Mouse (Mus musculus) cerebellum, postnatal 14 days (tissue): ENCODE measurements around the gene Mtrr.
A peak's percentile ranks its signal among the peaks of the same experiment; 100 is the strongest.

Source experiments
- DNase-seq, 2 experiments: peaks; one replicate each; pipeline ENCODE4 v3.0.0; 2021; ENCODE audit warnings: mixed read lengths in 2 of 2

Gene Mtrr

GRCm38 (mm10) chr13:68568110-68568509, 13.8 kb downstream of the Mtrr start:
- DNase-seq = no peak

DNA sequence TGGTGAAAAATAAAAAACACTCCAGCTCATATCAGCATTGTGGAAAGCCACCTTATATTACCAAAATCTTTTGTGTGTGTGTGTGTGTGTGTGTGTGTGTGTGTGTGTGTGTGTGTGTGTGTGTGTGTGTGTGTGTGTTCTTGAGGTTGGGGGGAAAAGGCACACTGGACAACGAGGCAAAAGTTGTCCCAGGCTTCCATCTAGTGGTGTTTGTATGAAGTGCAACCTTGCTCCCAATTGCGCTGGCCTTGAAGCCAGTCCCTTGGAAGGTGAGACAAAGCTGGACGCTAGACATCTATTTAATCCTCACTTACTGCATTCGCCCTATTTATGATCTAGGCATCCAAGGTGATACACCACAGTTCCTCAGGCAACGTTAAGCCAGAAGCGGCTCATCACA, 28.6 kb downstream of the Mtrr start:
- peak; percentile 29 to 39 for DNase-seq
